Mouse (Mus musculus) ES-Bruce4 (cell line): ENCODE results near the gene Rprm.

Experiments
- CTCF ChIP-seq: IDR thresholded peaks from one replicate; pipeline ENCODE4 v1.8.1; 2011; ENCODE audit warnings: low read depth, low read length
- EP300 ChIP-seq: IDR thresholded peaks from 2 replicates; pipeline ENCODE4 v1.6.1; 2011; ENCODE audit warnings: low read depth, low read length; ENCODE audit not compliant: insufficient read depth

DNA sequence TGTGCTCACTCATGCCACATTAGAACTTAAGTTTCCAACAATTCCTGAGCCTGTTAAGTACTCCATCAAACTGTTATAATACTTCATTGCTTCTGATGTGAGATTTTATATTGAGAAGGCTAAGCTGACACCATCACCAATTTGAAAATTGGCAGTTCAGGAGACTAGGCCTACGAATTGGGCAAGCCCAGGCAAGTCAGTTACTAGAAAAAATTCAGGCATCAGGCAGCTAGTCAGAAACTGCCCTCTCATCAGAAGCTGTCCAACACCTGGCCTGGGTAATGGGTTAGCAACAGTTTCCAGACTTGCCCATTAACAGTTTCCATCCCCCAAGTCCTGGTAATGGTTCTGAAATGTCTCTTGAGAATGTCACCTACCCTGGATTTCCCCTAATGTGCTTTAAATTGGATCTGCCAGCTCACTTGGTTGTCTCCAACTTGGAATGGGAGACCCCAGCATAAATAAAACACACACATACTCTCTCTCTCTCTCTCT lies 20.9 kb upstream of the Rprm start:
- TF ChIP-seq EP300 (no peak), CTCF (no peak)
